Mouse (Mus musculus) cortical plate, adult 2 months (tissue): Measurements from ENCODE around the gene Camta1. TPM values are rescaled to one million over a fixed set of nuclear protein-coding genes. Genes with fewer than 3 reads are reported as not detected.

ENCODE experiments used
- H3K27ac ChIP-seq: fragments of 200-500 bp; 2 replicates; pipeline ENCODE4 v1.5.1; 2012; ENCODE audit warnings: low read length, control low read depth, inconsistent platforms; ENCODE audit not compliant: insufficient read depth
- H3K4me1 ChIP-seq: fragments of 200-500 bp; 2 replicates; pipeline ENCODE4 v1.6.1; 2011; ENCODE audit warnings: low read length; ENCODE audit not compliant: control insufficient read depth, insufficient read depth
- H3K4me3 ChIP-seq: fragments of 200-500 bp; 2 replicates; pipeline ENCODE4 v1.5.1; 2011; ENCODE audit warnings: mild to moderate bottlenecking, low read length, control low read depth; ENCODE audit not compliant: insufficient read depth
- CTCF ChIP-seq: fragments of 200-500 bp; IDR thresholded peaks from 2 replicates; pipeline ENCODE4 v1.5.1; 2011; ENCODE audit warnings: mild to moderate bottlenecking, control low read depth, low read length; ENCODE audit not compliant: insufficient read depth; ENCODE audit errors: extremely low read depth
- POLR2A ChIP-seq: fragments of 200-500 bp; IDR thresholded peaks from 2 replicates; pipeline ENCODE4 v1.6.1; 2011; ENCODE audit warnings: mild to moderate bottlenecking, low read length, control low read depth; ENCODE audit not compliant: insufficient read depth; ENCODE audit errors: extremely low read depth
- polyA plus RNA-seq: library from polyadenylated mRNA; depleted of rRNA; stranded (reverse); fragments of >200 nt; gene quantifications from 2 replicates; pipeline ENCODE4 v1.2.3, GENCODE M21; 2012

Gene Camta1
- polyA plus RNA-seq, 1 experiment: 111 TPM

GRCm38 (mm10) chr4:151604907-151605306, 256.8 kb downstream of the Camta1 start:
- Histone ChIP-seq H3K4me1 (no peaks in the 10 kb centered on the region), H3K4me3 (no peak overlapping the region), H3K27ac (no peak overlapping the region)
- TF ChIP-seq CTCF: no peak
- no peak for TF ChIP-seq POLR2A

GRCm38 (mm10) chr4:151604481-151604880, 257.2 kb downstream of the Camta1 start:
- Histone ChIP-seq H3K27ac (no peak overlapping the region), H3K4me3 (no peak overlapping the region), H3K4me1 (no peaks in the 10 kb centered on the region)
- no peak for TF ChIP-seq POLR2A

- no peak for TF ChIP-seq POLR2A
- TF ChIP-seq CTCF: no peak
- H3K4me3 ChIP-seq: no peak overlapping the region
- no peaks in the 10 kb centered on the region for H3K4me1 ChIP-seq
- no peak overlapping the region for H3K27ac ChIP-seq
Observed at GRCm38 (mm10) chr4:151603586-151603985, 258.1 kb downstream of the Camta1 start.

GRCm38 (mm10) chr4:151595116-151595515, 266.6 kb downstream of the Camta1 start:
- H3K4me1 ChIP-seq: no peaks in the 10 kb centered on the region; the same call in 1 of the 2 replicates
- H3K27ac ChIP-seq: no peak overlapping the region
- no peak overlapping the region for H3K4me3 ChIP-seq
- TF ChIP-seq POLR2A: no peak
- no peak for TF ChIP-seq CTCF

DNA sequence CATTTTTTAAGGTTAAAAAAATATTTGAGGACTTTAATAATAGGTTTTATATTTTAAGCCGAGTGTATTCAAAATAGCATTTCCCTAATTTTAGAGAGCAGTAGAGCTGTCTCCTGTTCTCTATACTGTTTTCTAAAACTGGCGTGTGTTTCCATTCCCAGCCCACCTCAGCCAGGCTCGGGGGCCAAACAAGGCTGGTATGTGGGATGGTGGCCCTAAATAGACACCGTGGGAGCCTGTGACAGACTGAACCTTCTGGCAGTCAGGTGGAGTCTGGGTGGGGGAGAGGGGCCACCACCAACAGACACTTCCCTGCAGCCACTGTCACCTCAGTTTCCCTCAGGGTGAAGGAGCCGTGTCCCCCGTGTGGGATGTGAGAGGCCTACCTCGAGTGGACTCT, 268.6 kb downstream of the Camta1 start:
- TF ChIP-seq CTCF (no peak), POLR2A (no peak)
- Histone ChIP-seq H3K27ac (no peak overlapping the region), H3K4me3 (no peak overlapping the region), H3K4me1 (no peaks in the 10 kb centered on the region; the same call in 1 of the 2 replicates)

DNA sequence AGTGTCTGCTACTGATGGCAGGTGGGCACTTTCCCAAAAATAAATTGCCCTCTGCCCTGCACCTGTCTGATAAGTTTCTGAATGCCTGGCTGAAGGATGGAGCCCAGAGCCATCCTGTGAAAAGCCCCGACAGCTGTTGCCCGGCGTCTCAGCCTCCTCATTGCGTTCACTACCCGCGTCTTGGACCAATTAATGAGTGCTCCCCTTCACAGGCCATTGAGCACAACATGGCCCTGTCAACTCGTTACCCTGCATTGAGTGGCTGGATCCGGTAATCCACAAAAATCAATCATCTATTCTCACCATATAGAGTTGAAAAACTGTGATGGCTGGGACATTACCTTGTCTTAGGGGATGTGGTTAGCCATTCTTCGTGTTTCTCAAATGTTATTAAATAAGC, 275.6 kb downstream of the Camta1 start:
- Histone ChIP-seq H3K4me3 (no peak overlapping the region), H3K27ac (no peak overlapping the region), H3K4me1 (no peaks in the 10 kb centered on the region)
- TF ChIP-seq CTCF (no peak), POLR2A (no peak)

DNA sequence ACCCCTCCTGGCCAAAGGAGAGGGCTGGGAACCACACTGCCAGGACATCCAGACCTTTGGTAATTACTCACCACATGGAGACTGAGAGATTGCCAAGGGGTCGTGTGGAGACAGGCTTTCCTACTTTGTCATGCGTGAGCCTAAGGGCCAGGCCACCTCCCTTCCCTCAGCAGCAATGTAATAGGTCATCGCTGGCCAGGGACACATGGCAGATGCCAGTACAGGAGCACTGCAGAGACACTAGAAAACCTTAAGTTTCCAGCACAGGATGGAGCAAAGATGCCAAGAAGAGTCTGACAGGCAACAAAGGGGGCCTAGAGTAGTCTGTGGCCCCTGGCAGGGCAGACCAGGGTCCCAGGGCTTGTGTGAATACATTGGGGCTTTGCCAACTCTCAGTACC, 283.7 kb downstream of the Camta1 start:
- Histone ChIP-seq H3K27ac (no peak overlapping the region), H3K4me3 (no peak overlapping the region), H3K4me1 (peaks cover 2% of the 10 kb centered on the region; the same call in 1 of the 2 replicates)
- TF ChIP-seq POLR2A (no peak), CTCF (no peak)

GRCm38 (mm10) chr4:151576291-151577108, 285.2 kb downstream of the Camta1 start:
- TF ChIP-seq POLR2A: no peak
- TF ChIP-seq CTCF: no peak
- no peak overlapping the region for H3K4me3 ChIP-seq
- no peak overlapping the region for H3K27ac ChIP-seq
- H3K4me1 ChIP-seq: peaks cover 4% of the 10 kb centered on the region

GRCm38 (mm10) chr4:151572716-151573115, 289.0 kb downstream of the Camta1 start:
- no peak overlapping the region for H3K4me3 ChIP-seq
- TF ChIP-seq CTCF: no peak
- peaks cover 9% of the 10 kb centered on the region for H3K4me1 ChIP-seq
- H3K27ac ChIP-seq: no peak overlapping the region

GRCm38 (mm10) chr4:151569586-151569985, 292.1 kb downstream of the Camta1 start:
- Histone ChIP-seq H3K27ac (no peak overlapping the region), H3K4me3 (no peak overlapping the region), H3K4me1 (peaks cover 7% of the 10 kb centered on the region; the same call in 1 of the 2 replicates)
- no peak for TF ChIP-seq POLR2A
- TF ChIP-seq CTCF: no peak
